Mouse (Mus musculus) limb, embryonic 10.5 days (tissue): ENCODE measurements around the gene Gpr160. TPM values are rescaled to one million over a fixed set of nuclear protein-coding genes. Genes with fewer than 3 reads are reported as not detected.

Experiments used
- DNase-seq: peaks from one replicate; pipeline ENCODE4 v3.0.0-alpha.2; 2017; ENCODE audit warnings: low spot score
- H3K27ac ChIP-seq: fragments of 300-500 bp; sonication (generic); 2 replicates; pipeline ENCODE4 v1.5.1; 2016; ENCODE audit warnings: mild to moderate bottlenecking
- H3K27me3 ChIP-seq: fragments of 300-500 bp; sonication (generic); 2 replicates; pipeline ENCODE4 v1.6.1; 2016; ENCODE audit warnings: low read depth, mild to moderate bottlenecking; ENCODE audit not compliant: poor library complexity, severe bottlenecking
- H3K36me3 ChIP-seq: fragments of 300-500 bp; sonication (generic); 2 replicates; pipeline ENCODE4 v1.6.1; 2016; ENCODE audit warnings: mild to moderate bottlenecking, moderate library complexity
- H3K4me1 ChIP-seq: fragments of 300-500 bp; sonication (generic); 2 replicates; pipeline ENCODE4 v1.6.1; 2016
- H3K4me3 ChIP-seq: fragments of 300-500 bp; sonication (generic); 2 replicates; pipeline ENCODE4 v1.5.1; 2016; ENCODE audit warnings: mild to moderate bottlenecking, moderate library complexity
- H3K9me3 ChIP-seq: fragments of 300-500 bp; sonication (generic); replicated peaks from 2 replicates; pipeline ENCODE4 v1.6.1; 2016; ENCODE audit warnings: mild to moderate bottlenecking
- polyA plus RNA-seq: library from polyadenylated mRNA; unstranded; fragments of >200 nt; fragmentation: Nextera tagmentation; extraction: Ambion mirVana; gene quantifications from 2 replicates; pipeline ENCODE4 v1.2.1, GENCODE M21; 2016

Gene Gpr160
- polyA plus RNA-seq, 1 experiment from 2014 or later: 0.45 TPM

DNA sequence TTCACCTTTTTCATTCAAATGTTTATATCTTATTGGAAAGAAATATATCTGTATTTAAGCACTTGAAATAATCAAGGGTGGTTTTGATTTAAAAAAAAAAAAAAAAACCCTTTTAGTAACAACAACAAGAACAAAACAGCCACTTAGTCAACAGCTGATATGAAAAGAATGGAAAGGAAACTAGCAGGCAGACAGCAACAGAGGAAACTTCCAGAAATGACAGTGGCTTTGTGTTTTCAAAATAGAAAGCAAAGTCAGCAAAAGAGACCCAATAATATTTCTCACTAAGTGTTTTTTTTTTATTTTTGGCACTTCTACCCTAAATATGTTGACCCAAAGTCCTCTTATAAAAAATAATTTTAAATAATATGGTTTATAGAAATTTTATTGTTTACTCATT is 78.6 kb downstream of the Gpr160 start:
- peaks cover 47% of the 10 kb centered on the region for H3K36me3 ChIP-seq
- no peak for DNase-seq

More for the DNA sequence above, 78.6 kb downstream of the Gpr160 start:
- no peak overlapping the region for H3K27ac ChIP-seq
- H3K4me1 ChIP-seq: no peaks in the 10 kb centered on the region
- no peaks in the 10 kb centered on the region for H3K9me3 ChIP-seq
- no peaks in the 10 kb centered on the region for H3K27me3 ChIP-seq
- H3K4me3 ChIP-seq: no peak overlapping the region

Other genes starting within 250 kb of the Gpr160 start
- not detected in 2 replicates for gene Lrriq4, start 211.4 kb upstream of the Gpr160 start, polyA plus RNA-seq
- 1.9 and 2.8 TPM in 2 replicates for gene Lrrc34, start 208.1 kb upstream of the Gpr160 start, polyA plus RNA-seq
- gene Lrrc31, start 156.1 kb upstream of the Gpr160 start, polyA plus RNA-seq: not detected in 2 replicates
- gene Samd7, start 109.7 kb upstream of the Gpr160 start, polyA plus RNA-seq: not detected in 2 replicates
- gene Sec62, start 63.1 kb upstream of the Gpr160 start, polyA plus RNA-seq: 39.1 and 47.0 TPM in 2 replicates
- 4.7 and 5.4 TPM in 2 replicates for gene Phc3, start 113.5 kb downstream of the Gpr160 start, polyA plus RNA-seq
- gene Prkci, start 139.8 kb downstream of the Gpr160 start, polyA plus RNA-seq: 33.8 and 37.7 TPM in 2 replicates
- gene Skil, start 239.1 kb downstream of the Gpr160 start, polyA plus RNA-seq: 22.3 and 28.9 TPM in 2 replicates